Mouse (Mus musculus): Measurements from ENCODE around the gene Hist3h2ba.

DNA sequence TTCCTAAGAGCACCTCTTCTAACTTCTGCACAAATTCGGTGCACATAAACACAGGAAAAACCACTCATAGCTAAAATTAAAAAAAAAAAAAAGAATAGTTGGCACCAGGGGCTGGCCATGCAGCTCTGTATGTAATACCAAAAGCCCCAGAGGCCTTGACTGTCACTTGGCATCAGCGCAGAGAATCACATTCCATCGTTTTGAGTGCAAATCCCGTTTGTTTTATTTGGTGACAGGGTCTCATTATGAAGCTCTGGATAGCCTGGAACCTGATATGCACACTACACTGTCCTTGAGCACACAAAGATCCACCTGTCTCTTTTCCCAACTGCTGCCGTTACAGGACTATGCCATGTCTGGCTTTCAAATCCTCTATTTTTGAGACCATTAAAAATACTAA is 2.5 kb downstream of the Hist3h2ba start:
- no peak for TF ChIP-seq CTCF (IDR thresholded peaks at IDR 0.05; ENCODE audit: borderline replicate concordance, extremely low read depth, insufficient read depth, insufficient read length)
- TF ChIP-seq POLR2A (IDR thresholded peaks at IDR 0.05; ENCODE audit: borderline replicate concordance, extremely low read depth, insufficient read depth, insufficient read length, poor library complexity, severe bottlenecking), result no peak
